Mouse (Mus musculus): ENCODE data around the gene Cypt4. TPM values are rescaled to one million over a fixed set of nuclear protein-coding genes. Genes with fewer than 3 reads are reported as not detected.
"Not testable (repeated sequence)": the region's sequence is repeated elsewhere in the genome, so short reads cannot be mapped to it uniquely, and the experiment has no call there.

Gene Cypt4
- polyA plus RNA-seq (2012; rRNA removed) = not detected in 2 replicates

DNA sequence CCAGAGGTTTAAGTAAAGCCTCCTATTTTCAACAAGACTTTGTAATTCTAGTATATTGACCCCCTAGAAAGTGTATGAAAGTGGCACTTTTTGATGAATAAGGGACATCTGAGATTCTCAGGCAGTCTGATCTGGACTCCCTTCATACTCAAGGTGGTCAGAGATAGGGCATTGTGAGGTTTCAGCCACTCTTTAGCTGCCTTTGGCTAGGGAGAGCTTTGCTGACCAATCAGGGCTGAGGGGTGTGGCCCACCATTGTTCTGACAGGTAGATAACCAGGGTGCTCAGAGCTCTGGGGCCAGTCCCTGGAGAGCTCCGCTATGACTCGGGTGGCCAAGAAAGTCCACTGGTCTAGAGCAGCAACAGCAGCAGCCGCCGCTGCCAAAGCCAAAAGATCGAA, at the start of gene Cypt4:
Cypt4 (plus strand) TSS at position 301 of the 400 bp plus-strand sequence.
- DNase-seq (ENCODE audit: low read depth) = no peak
- TF ChIP-seq POLR2A (IDR thresholded peaks at IDR 0.05; ENCODE audit: borderline replicate concordance, extremely low read depth, insufficient read depth, insufficient read length, poor library complexity, severe bottlenecking) (no peak), CTCF (IDR thresholded peaks at IDR 0.05; ENCODE audit: borderline replicate concordance, extremely low read depth, insufficient read depth, insufficient read length) (no peak)

DNA sequence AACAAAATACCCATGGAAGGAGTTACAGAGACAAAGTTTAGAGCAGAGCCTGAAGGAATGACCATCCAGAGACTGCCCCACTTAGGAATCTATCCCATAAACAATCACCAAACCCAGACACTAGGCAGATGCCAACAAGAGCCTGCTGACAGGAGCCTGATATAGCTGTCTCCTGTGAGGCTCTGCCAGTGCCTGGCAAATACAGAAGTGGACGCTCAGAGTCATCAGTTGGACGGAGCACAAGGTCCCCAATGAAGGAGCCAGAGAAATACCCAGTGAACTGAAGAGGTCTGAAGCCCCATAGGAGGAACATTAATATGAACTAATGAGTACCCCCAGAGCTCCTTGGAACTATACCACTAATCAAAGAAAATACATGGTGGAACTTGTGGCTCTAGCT, 12.3 kb downstream of the Cypt4 start:
- DNase-seq (ENCODE audit: low read depth) = not testable (repeated sequence)

Other genes with a start within 250 kb of the Cypt4 start
- gene Dpy19l1, start 122.1 kb upstream of the Cypt4 start, polyA plus RNA-seq (2012; rRNA removed) = 44.5 and 76.3 TPM in 2 replicates
- 0.23 and 0.26 TPM in 2 replicates for gene Dpy19l2, start 71.1 kb downstream of the Cypt4 start, polyA plus RNA-seq (2012; rRNA removed)
- 0.25 and 1.4 TPM in 2 replicates for gene Tbx20, start 149.1 kb downstream of the Cypt4 start, polyA plus RNA-seq (2012; rRNA removed)